Mouse (Mus musculus) forebrain, embryonic 16.5 days (tissue): ENCODE results near the gene Pomgnt2. TPM values are rescaled to one million over a fixed set of nuclear protein-coding genes. Genes with fewer than 3 reads are reported as not detected.

Experiments used
- ATAC-seq: fragments of 200-750 bp; cut with Nextera tagmentation; 2 replicates; pipeline ENCODE4 v1.8.0; 2017; ENCODE audit warnings: mild to moderate bottlenecking, moderate library complexity
- H3K27ac ChIP-seq: fragments of 300-500 bp; sonication (generic); 2 replicates; pipeline ENCODE4 v1.5.1; 2014; ENCODE audit warnings: low read length, control low read depth
- H3K27me3 ChIP-seq: fragments of 300-500 bp; sonication (generic); replicated peaks from 2 replicates; pipeline ENCODE4 v1.6.1; 2014; ENCODE audit warnings: low read length; ENCODE audit not compliant: control insufficient read depth, insufficient read depth
- H3K36me3 ChIP-seq: fragments of 300-500 bp; sonication (generic); 2 replicates; pipeline ENCODE4 v1.6.1; 2014; ENCODE audit not compliant: control insufficient read depth, insufficient read depth
- H3K4me1 ChIP-seq: fragments of 300-500 bp; sonication (generic); replicated peaks from 2 replicates; pipeline ENCODE4 v1.6.1; 2014; ENCODE audit warnings: low read length; ENCODE audit not compliant: control insufficient read depth, insufficient read depth
- H3K4me2 ChIP-seq: fragments of 300-500 bp; sonication (generic); 2 replicates; pipeline ENCODE4 v1.6.1; 2014; ENCODE audit warnings: mild to moderate bottlenecking, low read length, control low read depth
- H3K4me3 ChIP-seq: fragments of 300-500 bp; sonication (generic); replicated peaks from 2 replicates; pipeline ENCODE4 v1.5.1; 2014; ENCODE audit warnings: mild to moderate bottlenecking, low read length, control low read depth
- H3K9ac ChIP-seq: fragments of 300-500 bp; sonication (generic); replicated peaks from 2 replicates; pipeline ENCODE4 v1.6.1; 2014; ENCODE audit warnings: low read depth, low read length, control low read depth
- H3K9me3 ChIP-seq: fragments of 300-500 bp; sonication (generic); 2 replicates; pipeline ENCODE4 v1.6.1; 2016; ENCODE audit warnings: low read length; ENCODE audit not compliant: control insufficient read depth
- WGBS: fragments of 180-500 bp; shearing (Covaris S2); extraction: QIAGEN DNeasy Blood & Tissue Kit; methylation state at CpG from one replicate; pipeline ENCODE4 v1.1.7; 2014; 5-methylcytosine and 5-hydroxymethylcytosine counted together
- polyA plus RNA-seq: library from polyadenylated mRNA; unstranded; fragments of >200 nt; fragmentation: Nextera tagmentation; extraction: Ambion mirVana; gene quantifications from 2 replicates; pipeline ENCODE4 v1.2.1, GENCODE M21; 2015

Pomgnt2 gene
- polyA plus RNA-seq, 1 experiment from 2014 or later = 32.5 TPM

DNA sequence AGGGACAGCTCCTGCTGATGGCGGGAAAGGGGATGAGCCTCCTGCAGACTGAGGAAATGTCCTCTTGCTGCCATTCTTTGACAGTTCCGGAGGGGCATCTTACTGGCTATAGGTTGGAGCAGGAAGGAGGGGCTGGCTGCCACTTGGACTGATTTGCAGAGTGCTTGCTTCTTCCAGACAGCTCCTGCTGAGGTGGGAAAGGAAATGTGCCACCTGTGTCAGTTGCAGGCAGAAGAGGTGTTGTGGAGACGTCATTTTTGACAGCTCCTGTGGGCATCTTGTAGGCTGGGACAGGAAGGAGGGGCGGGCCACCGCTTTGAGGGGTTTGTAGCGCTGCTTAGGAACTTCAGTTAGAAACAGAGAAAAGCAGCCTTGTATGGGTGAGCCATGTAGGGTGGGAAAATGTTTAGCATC is 59.5 kb downstream of the Pomgnt2 start:
- WGBS = 49% methylated on average over 6 of the region's 6 CpGs
- H3K9ac ChIP-seq = peak overlapping the region; percentile 32; the same call in 1 of the 2 replicates
- peak; percentile 75 for ATAC-seq
- peak overlapping the region; percentile 11 for H3K27ac ChIP-seq
- no peaks in the 10 kb centered on the region for H3K36me3 ChIP-seq
- peak overlapping the region; percentile 55 for H3K4me2 ChIP-seq
- H3K9me3 ChIP-seq = no peaks in the 10 kb centered on the region
- H3K4me3 ChIP-seq = peak overlapping the region; percentile 52
- no peaks in the 10 kb centered on the region for H3K27me3 ChIP-seq
- H3K4me1 ChIP-seq = no peaks in the 10 kb centered on the region

DNA sequence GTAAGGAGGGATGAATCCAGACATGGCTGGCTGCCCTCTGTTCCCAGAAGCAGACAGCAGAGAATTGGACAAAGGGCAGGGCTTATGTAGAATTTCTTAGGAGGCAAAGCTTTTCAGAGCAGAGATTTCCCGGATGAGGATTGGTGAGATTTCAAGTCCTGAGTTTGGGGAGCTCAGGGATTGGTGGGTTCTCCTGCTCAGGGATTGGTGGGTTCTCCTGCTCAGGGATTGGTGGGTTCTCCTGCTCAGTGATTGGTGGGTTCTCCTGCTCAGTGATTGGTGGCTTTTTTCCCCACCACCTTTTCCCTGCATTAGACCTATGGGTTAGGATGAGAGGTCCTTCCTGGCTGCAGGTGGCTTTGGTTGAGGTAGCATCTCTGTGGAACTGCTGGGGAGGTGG is 60.0 kb downstream of the Pomgnt2 start:
- no peak overlapping the region for H3K9ac ChIP-seq
- no peaks in the 10 kb centered on the region for H3K36me3 ChIP-seq
- ATAC-seq = peak; percentile 54
- no peak overlapping the region for H3K27ac ChIP-seq
- H3K27me3 ChIP-seq = no peaks in the 10 kb centered on the region
- H3K4me2 ChIP-seq = peak overlapping the region; percentile 55
- H3K4me1 ChIP-seq = no peaks in the 10 kb centered on the region
- no peak overlapping the region; the same call in 1 of the 2 replicates for H3K4me3 ChIP-seq
- WGBS = 69% methylated on average over 1 of the region's 1 CpGs
- H3K9me3 ChIP-seq = no peaks in the 10 kb centered on the region

DNA sequence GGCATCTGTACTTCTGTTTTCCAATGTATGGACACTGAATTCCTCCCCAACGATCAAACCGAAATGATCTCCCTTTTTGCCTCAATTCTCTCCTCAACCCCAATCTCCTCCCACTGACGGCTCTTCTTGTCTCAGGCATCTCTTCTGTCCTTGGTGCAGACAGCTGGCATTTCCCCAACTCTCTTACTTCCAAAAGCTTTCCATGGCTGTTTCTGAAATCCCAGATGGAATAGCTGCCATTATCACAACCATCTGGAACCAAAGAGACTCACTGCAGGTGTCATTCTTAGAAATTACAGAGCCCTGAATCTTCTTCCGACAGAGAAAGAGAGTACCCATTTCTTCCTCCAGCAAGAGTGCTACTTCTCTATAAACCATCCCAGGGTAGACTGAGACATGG is 62.1 kb downstream of the Pomgnt2 start:
- no peak for ATAC-seq
- no peak overlapping the region for H3K4me3 ChIP-seq
- H3K27ac ChIP-seq = no peak overlapping the region
- no peak overlapping the region for H3K4me2 ChIP-seq
- no peaks in the 10 kb centered on the region for H3K27me3 ChIP-seq
- no peaks in the 10 kb centered on the region for H3K36me3 ChIP-seq
- 82% methylated on average over 4 of the region's 4 CpGs for WGBS
- H3K9ac ChIP-seq = no peak overlapping the region
- H3K9me3 ChIP-seq = no peaks in the 10 kb centered on the region
- no peaks in the 10 kb centered on the region for H3K4me1 ChIP-seq

Other genes starting within 250 kb of the Pomgnt2 start
- gene Zfp651, start 237.8 kb downstream of the Pomgnt2 start, polyA plus RNA-seq = 16.4 and 20.4 TPM in 2 replicates
- gene Klhl40, start 219.5 kb downstream of the Pomgnt2 start, polyA plus RNA-seq = 0.80 and 1.1 TPM in 2 replicates
- gene Hhatl, start 204.6 kb downstream of the Pomgnt2 start, polyA plus RNA-seq = not detected in 2 replicates
- gene Ccdc13, start 157.6 kb downstream of the Pomgnt2 start, polyA plus RNA-seq = 2.8 and 4.2 TPM in 2 replicates
- 109 and 116 TPM in 2 replicates for gene Higd1a, start 138.7 kb downstream of the Pomgnt2 start, polyA plus RNA-seq
- 2.6 and 3.0 TPM in 2 replicates for gene Ackr2, start 98.8 kb downstream of the Pomgnt2 start, polyA plus RNA-seq
- gene Cyp8b1, start 80.8 kb downstream of the Pomgnt2 start, polyA plus RNA-seq = not detected in 2 replicates
- 1.6 and 1.8 TPM in 2 replicates for gene Fam198a, start 46.1 kb downstream of the Pomgnt2 start, polyA plus RNA-seq
- 73.4 and 85.3 TPM in 2 replicates for gene Snrk, start 120.2 kb upstream of the Pomgnt2 start, polyA plus RNA-seq